Mouse (Mus musculus): Measurements from ENCODE around the gene Cbx7.

DNA sequence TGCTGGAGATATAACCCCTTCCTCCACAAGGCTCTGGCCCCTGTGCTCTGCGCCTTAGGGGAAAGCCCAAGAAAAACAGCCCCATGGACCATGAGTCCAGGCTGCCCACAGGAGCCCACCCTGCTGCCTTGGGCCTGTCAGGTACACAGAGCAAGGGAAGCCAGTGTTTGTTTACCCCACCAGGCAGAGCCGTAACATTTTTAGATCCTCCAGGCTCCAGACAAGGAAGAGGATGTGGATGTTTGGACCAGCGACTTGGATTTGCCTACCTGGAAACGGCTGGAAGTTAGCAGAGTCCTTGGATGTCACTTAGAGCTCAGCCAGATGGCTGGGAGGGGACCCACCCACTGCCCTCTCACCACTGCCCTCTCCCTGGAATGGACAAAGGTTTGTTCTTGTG, 48.7 kb upstream of the Cbx7 start:
- TF ChIP-seq CTCF (conservative IDR thresholded peaks at IDR 0.05; ENCODE audit: insufficient read depth, insufficient read length, low read depth, low read length) (no peak), POLR2A (IDR thresholded peaks at IDR 0.05; ENCODE audit: low read depth, low read length) (no peak)

All from kidney, adult 2 months (tissue).